Comparison of ENCODE assay signal across 20 mouse cellular contexts in genomic region chr11:67565512-67565911, GRCm38 (mm10).
DNase-seq lines count a peak whose midpoint lies in the region; ATAC-seq lines count a peak whose summit lies in the region.
"Had no signal": no experiment of that assay in that cellular context is flagged by ENCODE, and none has a peak within 500 bp of the region (broad histone marks: within the 10 kb centered on the region; RNA-seq: fewer than 3 reads in every experiment).

No protein-coding gene starts in this region.

- H3K4me1 ChIP-seq in hindbrain, embryonic 10.5 days (replicated peaks): peaks cover 38% of the 10 kb centered on the region
- no peaks in the 10 kb centered on the region; the same call in 1 of the 2 replicates for H3K4me1 ChIP-seq in hindbrain, embryonic 14.5 days (replicated peaks; ENCODE audit: control insufficient read depth, insufficient read depth, low read length)
- peaks cover 31% of the 10 kb centered on the region for H3K4me1 ChIP-seq in embryonic facial prominence, embryonic 10.5 days

- H3K36me3 ChIP-seq in hindbrain, embryonic 10.5 days: no peaks in the 10 kb centered on the region
- H3K36me3 ChIP-seq in hindbrain, embryonic 14.5 days (replicated peaks; ENCODE audit: control insufficient read depth, insufficient read depth): no peaks in the 10 kb centered on the region
- no peaks in the 10 kb centered on the region for H3K36me3 ChIP-seq in embryonic facial prominence, embryonic 10.5 days (replicated peaks)
- H3K36me3 ChIP-seq: embryonic facial prominence, embryonic 15.5 days; forebrain, embryonic 15.5 days; heart, embryonic 13.5 days; hindbrain, embryonic 15.5 days had no signal

- H3K4me3 ChIP-seq in hindbrain, embryonic 10.5 days: no peak overlapping the region
- no peak overlapping the region for H3K4me3 ChIP-seq in hindbrain, embryonic 14.5 days (replicated peaks; ENCODE audit: low read length)
- H3K4me3 ChIP-seq in embryonic facial prominence, embryonic 10.5 days: no peak overlapping the region
- H3K4me3 ChIP-seq: embryonic facial prominence, embryonic 15.5 days; erythroblast, embryonic 14.5 days; forebrain, embryonic 15.5 days; heart, embryonic 13.5 days; hindbrain, embryonic 15.5 days had no signal

- no peak for ATAC-seq in hindbrain, embryonic 14.5 days (ENCODE audit: low FRiP score)
- ATAC-seq: forebrain, embryonic 15.5 days had no signal

- peak overlapping the region; percentile 75 for H3K27ac ChIP-seq in hindbrain, embryonic 10.5 days
- no peak overlapping the region for H3K27ac ChIP-seq in hindbrain, embryonic 14.5 days
- peak overlapping the region; percentile 30; the same call in 1 of the 2 replicates for H3K27ac ChIP-seq in embryonic facial prominence, embryonic 10.5 days (replicated peaks)
- H3K27ac ChIP-seq: embryonic facial prominence, embryonic 15.5 days; forebrain, embryonic 15.5 days; heart, embryonic 13.5 days; hindbrain, embryonic 15.5 days had no signal

- no peak overlapping the region for H3K4me2 ChIP-seq in hindbrain, embryonic 14.5 days (replicated peaks)
- H3K4me2 ChIP-seq: embryonic facial prominence, embryonic 15.5 days; forebrain, embryonic 15.5 days; heart, embryonic 13.5 days; hindbrain, embryonic 15.5 days had no signal

- no peaks in the 10 kb centered on the region for H3K27me3 ChIP-seq in hindbrain, embryonic 10.5 days (ENCODE audit: insufficient read depth, poor library complexity, severe bottlenecking)
- H3K27me3 ChIP-seq in hindbrain, embryonic 14.5 days (ENCODE audit: control insufficient read depth, insufficient read depth, low read length): no peaks in the 10 kb centered on the region
- no peaks in the 10 kb centered on the region for H3K27me3 ChIP-seq in embryonic facial prominence, embryonic 10.5 days (replicated peaks; ENCODE audit: low read depth, poor library complexity, severe bottlenecking)
- H3K27me3 ChIP-seq: embryonic facial prominence, embryonic 15.5 days; forebrain, embryonic 15.5 days; heart, embryonic 13.5 days; hindbrain, embryonic 15.5 days had no signal

- 29% methylated on average over 4 of the region's 4 CpGs for WGBS in hindbrain, embryonic 10.5 days
- 30% methylated on average over 4 of the region's 4 CpGs for WGBS in hindbrain, embryonic 14.5 days
- 48% methylated on average over 4 of the region's 4 CpGs for WGBS in embryonic facial prominence, embryonic 10.5 days

- DNase-seq in hindbrain, embryonic 10.5 days (ENCODE audit: low spot score): no peak
- no peak for DNase-seq in hindbrain, embryonic 14.5 days (ENCODE audit: low spot score)
- peak; percentile 46 for DNase-seq in left cerebral cortex, adult 11 months (ENCODE audit: low spot score)
- DNase-seq in left cerebral cortex, postnatal 4 days: no peak
- DNase-seq in brain, adult 2 months (ENCODE audit: low read depth, low spot score): peak; percentile 83
- no peak for DNase-seq in embryonic facial prominence, embryonic 10.5 days (ENCODE audit: low spot score)
- DNase-seq in cerebellum, postnatal 25 days: no peak
- no peak for DNase-seq in thymus, postnatal 10 days (ENCODE audit: low spot score in 2 of 2)
- DNase-seq: adrenal gland, adult 8-10 months; adrenal gland, postnatal 36 days; cerebellum, adult 11 months; cerebellum, adult 9-10 months; cerebellum, postnatal 36 days; gastrocnemius, postnatal 25 days; heart, postnatal 36 days had no signal

- no peak overlapping the region for H3K9ac ChIP-seq in hindbrain, embryonic 14.5 days
- H3K9ac ChIP-seq: embryonic facial prominence, embryonic 15.5 days; forebrain, embryonic 15.5 days; heart, embryonic 13.5 days; hindbrain, embryonic 15.5 days had no signal

- no peaks in the 10 kb centered on the region for H3K9me3 ChIP-seq in hindbrain, embryonic 10.5 days
- no peaks in the 10 kb centered on the region for H3K9me3 ChIP-seq in hindbrain, embryonic 14.5 days (ENCODE audit: control insufficient read depth, low read length)
- H3K9me3 ChIP-seq in embryonic facial prominence, embryonic 10.5 days: no peaks in the 10 kb centered on the region
- H3K9me3 ChIP-seq: embryonic facial prominence, embryonic 15.5 days; forebrain, embryonic 15.5 days; heart, embryonic 13.5 days; hindbrain, embryonic 15.5 days had no signal

- intact Hi-C loops in left cerebral cortex, postnatal 4 days (cut with DNase I): no loop called here

Comparison
In these comparisons a context has a peak if more than half of its experiments do, and no peak if none do; other contexts are left out.
1. DNase-seq: peak in left cerebral cortex, adult 11 months (single experiment) and brain, adult 2 months (single experiment); none in hindbrain, embryonic 10.5 days (single experiment), hindbrain, embryonic 14.5 days (single experiment), left cerebral cortex, postnatal 4 days (single experiment), embryonic facial prominence, embryonic 10.5 days (single experiment), cerebellum, postnatal 25 days (0 of 2) and thymus, postnatal 10 days (0 of 2).